Mouse (Mus musculus) spleen, embryonic (tissue): ENCODE data around the gene Atxn7l1.
"Not testable (repeated sequence)": the region's sequence is repeated elsewhere in the genome, so short reads cannot be mapped to it uniquely, and the experiment has no call there.

ENCODE experiments used
- CTCF ChIA-PET: fragments of 350-600 bp; sonication (Branson Sonifier 250); formaldehyde crosslinking; loops from one replicate; lab custom pipeline; 2022; lab: Charles Lee

Atxn7l1 gene

DNA sequence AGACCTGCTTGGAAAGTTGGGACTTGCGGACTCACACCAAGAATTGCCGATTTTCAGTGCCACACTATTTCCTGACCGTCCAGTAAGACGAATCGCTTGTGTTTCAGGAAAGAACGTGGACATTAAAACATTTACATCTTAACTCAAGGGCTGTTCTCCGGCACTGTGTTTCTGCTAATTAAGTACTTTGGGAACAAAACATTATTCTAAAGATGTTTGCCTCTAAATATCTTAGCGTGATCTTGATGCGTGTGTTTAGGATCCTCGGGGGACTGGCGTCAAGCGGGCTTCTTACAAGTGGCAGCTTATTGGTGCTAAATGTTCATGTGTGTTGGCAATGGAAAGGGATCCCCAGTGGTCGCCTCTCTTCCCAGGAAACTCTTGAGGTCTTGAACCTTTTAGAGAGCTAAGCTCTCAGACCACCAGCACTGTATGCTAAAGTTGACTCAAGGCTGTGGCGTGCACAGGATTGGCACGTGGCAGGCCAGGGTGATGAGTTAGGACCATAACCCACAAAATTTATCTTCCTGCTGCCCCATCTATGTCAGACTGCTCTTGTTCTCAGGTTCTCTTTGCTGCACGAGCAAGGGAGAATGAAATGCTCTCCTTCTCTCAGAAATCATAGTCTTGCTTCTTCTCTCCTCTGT, 2.2 kb downstream of the Atxn7l1 start:
- CTCF ChIA-PET = no interaction called here

DNA sequence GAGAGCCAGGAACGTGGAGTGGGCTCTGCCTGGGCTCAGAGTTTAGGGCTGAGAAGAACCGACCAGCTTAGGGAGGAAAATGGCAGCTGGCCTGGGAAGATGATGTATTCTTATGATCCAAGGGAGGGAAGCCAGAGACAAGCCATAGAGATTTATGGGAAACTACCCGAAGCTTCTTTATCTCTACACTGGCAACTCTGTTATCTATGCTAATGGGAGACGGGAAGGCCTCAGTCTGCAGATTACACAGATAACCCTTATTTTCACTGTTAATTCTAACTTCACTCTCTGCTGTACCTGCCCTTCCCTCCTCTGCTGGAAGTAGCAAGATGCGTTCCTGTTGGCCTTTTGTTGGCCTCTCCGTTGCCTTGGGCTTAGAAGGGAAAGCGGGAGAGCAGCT, 5.6 kb downstream of the Atxn7l1 start:
- CTCF ChIA-PET = no interaction called here

GRCm38 (mm10) chr12:33153850-33154249, 6.4 kb downstream of the Atxn7l1 start:
- CTCF ChIA-PET = interaction anchor here (0.8 kb wide), 1 partner anchor 11 kb away, joined by 13 read pairs; no protein-coding TSS in a partner anchor

- CTCF ChIA-PET = interaction anchor here (0.8 kb wide), 1 partner anchor 10 kb away, joined by 13 read pairs; no protein-coding TSS in a partner anchor
Measured at GRCm38 (mm10) chr12:33154732-33155131, 7.2 kb downstream of the Atxn7l1 start.

- CTCF ChIA-PET = interaction anchor here (0.6 kb wide), 1 partner anchor 1865 kb away, joined by 20 read pairs; no protein-coding TSS in a partner anchor
Measured at GRCm38 (mm10) chr12:33156334-33157018, 9.0 kb downstream of the Atxn7l1 start.

- CTCF ChIA-PET = no interaction called here
Measured at GRCm38 (mm10) chr12:33158256-33158655, 10.8 kb downstream of the Atxn7l1 start.

GRCm38 (mm10) chr12:33160406-33160805, 12.9 kb downstream of the Atxn7l1 start:
- CTCF ChIA-PET = interaction anchor here (0.7 to 0.8 kb wide), 2 partner anchors 54 to 1525 kb away, joined by 3 to 10 read pairs; no protein-coding TSS in a partner anchor

- CTCF ChIA-PET = no interaction called here
Measured at GRCm38 (mm10) chr12:33162541-33162940, 15.0 kb downstream of the Atxn7l1 start.

- CTCF ChIA-PET = not testable (repeated sequence)
Measured at GRCm38 (mm10) chr12:33164019-33164418, 16.5 kb downstream of the Atxn7l1 start.

DNA sequence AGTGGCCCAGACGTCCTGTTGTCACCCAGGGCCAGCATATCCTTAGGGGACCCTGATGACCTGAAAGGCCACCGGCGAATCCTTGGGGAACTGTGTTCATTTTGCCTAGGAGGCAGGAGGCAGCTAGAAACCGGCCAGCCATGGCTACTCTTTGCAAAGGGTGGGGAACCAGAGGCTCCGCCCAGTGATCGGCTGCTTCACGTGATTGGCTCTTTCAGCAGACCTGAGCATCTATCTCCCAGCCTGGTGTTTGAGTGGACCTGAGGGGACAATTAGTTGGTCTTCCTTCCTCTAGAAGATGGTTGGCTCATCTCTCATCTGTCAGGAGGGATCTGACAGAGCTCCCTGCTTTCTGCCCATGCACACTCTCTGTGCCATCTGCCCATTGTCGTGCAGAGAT, 19.2 kb downstream of the Atxn7l1 start:
- CTCF ChIA-PET = interaction anchor here (0.5 to 0.7 kb wide), 2 partner anchors 30 to 185 kb away, joined by 3 to 4 read pairs; no protein-coding TSS in a partner anchor

- CTCF ChIA-PET = interaction anchor here (0.6 to 0.7 kb wide), 2 partner anchors 10 to 133 kb away, joined by 3 to 10 read pairs; no protein-coding TSS in a partner anchor
Measured at GRCm38 (mm10) chr12:33167545-33167944, 20.1 kb downstream of the Atxn7l1 start.

DNA sequence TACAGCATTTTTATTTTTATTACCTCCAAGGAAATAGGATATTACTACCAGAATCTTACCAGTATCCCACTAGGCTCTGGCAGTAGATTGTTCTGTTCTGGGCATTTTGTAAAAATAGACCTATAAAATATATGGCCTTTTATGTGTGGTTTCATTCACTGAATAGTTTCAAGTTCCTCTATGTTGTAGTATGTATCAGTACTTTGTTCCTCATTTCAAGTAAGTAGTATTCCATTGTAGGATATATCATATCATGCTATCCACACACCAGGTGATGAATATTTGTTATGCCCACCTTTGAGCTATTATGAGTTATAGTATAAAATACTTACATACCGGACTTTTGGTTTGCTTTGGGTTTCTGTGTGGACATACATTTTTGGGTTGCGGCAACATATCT, 21.0 kb downstream of the Atxn7l1 start:
- CTCF ChIA-PET = interaction anchor here (0.6 to 0.7 kb wide), 2 partner anchors 20 to 147 kb away, joined by 3 to 16 read pairs; no protein-coding TSS in a partner anchor

- CTCF ChIA-PET = no interaction called here
Measured at GRCm38 (mm10) chr12:33169777-33170494, 22.4 kb downstream of the Atxn7l1 start.

GRCm38 (mm10) chr12:33170822-33171221, 23.3 kb downstream of the Atxn7l1 start:
- CTCF ChIA-PET = no interaction called here

DNA sequence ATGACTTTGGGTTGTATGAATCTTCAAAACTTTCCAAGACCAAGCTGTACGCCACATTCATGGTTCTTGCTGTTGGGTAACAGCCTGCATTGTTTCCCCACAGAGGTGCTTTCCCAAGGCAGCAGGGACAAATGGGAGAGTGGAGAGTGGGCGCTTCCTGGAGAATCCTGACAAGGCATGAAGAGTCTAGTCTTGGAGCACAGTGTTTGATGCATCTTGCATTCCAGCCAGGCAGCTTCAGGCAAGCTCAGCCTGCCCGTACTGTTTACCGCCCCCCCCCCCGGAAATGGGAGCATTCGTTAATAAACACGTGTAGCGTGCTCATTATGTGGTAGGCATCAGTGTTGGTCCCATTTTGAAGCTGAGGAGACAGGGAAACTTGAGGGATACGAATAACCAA, 25.4 kb downstream of the Atxn7l1 start:
- CTCF ChIA-PET = interaction anchor here (0.6 kb wide), 1 partner anchor 47 kb away, joined by 9 read pairs; no protein-coding TSS in a partner anchor

- CTCF ChIA-PET = interaction anchor here (0.6 kb wide), 2 partner anchors 634 to 1506 kb away, joined by 3 read pairs; no protein-coding TSS in a partner anchor
Measured at GRCm38 (mm10) chr12:33173720-33174141, 26.2 kb downstream of the Atxn7l1 start.

GRCm38 (mm10) chr12:33174171-33174570, 26.7 kb downstream of the Atxn7l1 start:
- CTCF ChIA-PET = no interaction called here

DNA sequence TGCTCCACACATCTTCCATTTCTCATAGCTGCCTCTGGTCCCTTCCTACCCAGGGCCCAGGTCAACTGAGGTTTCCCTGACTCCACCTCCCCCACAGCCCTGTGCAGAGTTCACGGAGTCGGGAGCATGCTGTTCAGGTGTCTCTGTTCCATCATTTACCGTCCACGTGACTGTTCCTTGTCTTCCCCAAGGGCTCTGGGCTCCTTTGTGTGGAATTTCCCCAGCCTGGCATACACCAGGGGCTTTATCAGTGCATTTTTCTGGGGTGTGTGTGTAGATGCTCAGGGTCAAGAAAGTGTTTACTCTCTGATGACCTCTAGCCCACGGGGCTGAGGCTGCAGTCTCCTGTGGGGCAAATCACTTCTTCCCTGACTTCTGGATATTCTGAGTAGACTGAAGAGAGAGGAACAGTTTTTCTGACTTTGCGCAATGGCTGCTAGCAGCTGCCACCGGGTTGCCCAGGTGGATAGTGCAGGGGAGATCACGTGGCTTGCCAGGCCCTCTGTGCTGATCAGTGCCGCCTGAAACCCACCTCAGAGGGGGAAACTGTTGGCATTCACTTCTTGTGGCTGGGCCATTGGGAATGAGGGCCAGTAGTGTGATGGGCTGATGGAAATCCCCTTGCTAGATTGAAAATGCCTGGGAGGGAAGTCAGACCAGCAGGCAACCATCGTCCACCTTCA, 27.3 kb downstream of the Atxn7l1 start:
- CTCF ChIA-PET = no interaction called here

DNA sequence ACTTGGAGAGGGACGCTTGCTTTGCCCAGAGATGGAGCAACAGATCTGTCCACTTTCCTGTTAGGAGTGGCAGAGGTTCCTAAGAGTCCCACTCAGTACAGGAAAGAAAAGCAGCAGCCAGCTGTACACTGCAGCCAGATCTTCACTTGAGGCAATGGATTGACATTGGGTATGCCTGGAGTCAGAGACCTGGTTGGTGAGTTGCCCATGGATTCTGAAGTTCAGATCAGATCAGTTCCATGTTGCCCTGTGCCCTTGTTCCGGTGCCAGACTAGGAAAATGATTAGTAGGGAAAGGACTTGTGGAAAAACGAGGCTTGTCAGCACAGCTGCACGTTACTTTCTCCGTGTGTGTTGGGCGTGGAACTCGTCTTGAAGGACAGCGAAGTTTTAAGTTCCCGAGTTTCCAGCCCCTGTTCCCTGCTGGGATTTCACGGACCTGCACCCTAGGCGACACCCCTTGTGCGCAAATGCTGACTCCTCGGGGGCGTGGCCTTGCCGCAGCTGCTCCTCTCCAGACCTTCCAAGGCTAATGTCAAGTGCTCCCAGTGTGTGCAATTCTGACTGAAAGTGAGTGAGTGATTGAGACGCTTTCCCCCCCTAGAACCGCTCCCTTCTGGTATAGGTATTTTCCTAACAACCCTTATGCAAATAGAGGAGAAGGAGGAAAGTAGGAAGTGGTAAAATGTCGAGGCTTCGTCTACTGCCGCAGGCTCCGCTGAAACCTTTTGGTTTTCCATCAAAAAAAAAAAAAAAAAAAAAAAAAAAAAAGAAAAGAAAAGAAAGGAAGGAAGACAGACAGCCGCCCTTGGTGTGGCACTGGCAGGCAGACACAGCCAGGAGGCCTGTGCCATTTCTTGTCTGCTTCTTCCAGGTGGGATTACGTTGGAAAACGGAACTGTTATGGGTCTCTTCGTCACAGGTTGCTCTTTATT, 28.4 kb downstream of the Atxn7l1 start:
- CTCF ChIA-PET = interaction anchor here (0.9 kb wide), 1 partner anchor 31 kb away, joined by 13 read pairs; no protein-coding TSS in a partner anchor

DNA sequence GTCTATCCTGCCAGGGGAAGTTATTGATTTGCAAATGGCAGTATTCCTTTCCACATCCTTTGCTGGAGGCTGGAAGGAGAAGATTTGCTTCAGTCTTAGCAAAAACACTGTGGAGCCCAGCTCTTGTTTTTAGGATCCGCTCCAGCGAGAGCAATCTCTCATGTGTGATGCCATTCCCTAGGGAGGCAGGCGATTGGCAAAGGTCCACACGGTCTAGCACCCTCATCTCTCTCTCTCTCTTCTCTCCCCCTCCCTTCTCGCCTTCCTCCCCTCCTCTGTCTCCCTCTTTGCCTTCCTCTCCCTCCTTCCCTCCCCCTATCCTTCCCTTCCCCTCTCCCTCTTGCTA, 29.0 kb downstream of the Atxn7l1 start:
- CTCF ChIA-PET = no interaction called here
